Mouse (Mus musculus): Measurements from ENCODE around the gene Hk1.
A peak's percentile ranks its signal among the peaks of the same experiment; 100 is the strongest.

The Hk1 gene

GRCm38 (mm10) chr10:62313885-62314424 is 65.8 kb downstream of the Hk1 start:
- DNase-seq = no peak

GRCm38 (mm10) chr10:62313140-62313539 is 66.6 kb downstream of the Hk1 start:
- no peak for DNase-seq

- DNase-seq = no peak
Observed at GRCm38 (mm10) chr10:62311464-62311863, 68.2 kb downstream of the Hk1 start.

- DNase-seq = no peak
Observed at GRCm38 (mm10) chr10:62310259-62311039, 69.3 kb downstream of the Hk1 start.

- DNase-seq = no peak
Observed at GRCm38 (mm10) chr10:62309593-62309992, 70.1 kb downstream of the Hk1 start.

GRCm38 (mm10) chr10:62308896-62309491 is 70.7 kb downstream of the Hk1 start:
- DNase-seq = no peak

- no peak for DNase-seq
Observed at GRCm38 (mm10) chr10:62306483-62306882, 73.2 kb downstream of the Hk1 start.

GRCm38 (mm10) chr10:62305090-62305489 is 74.6 kb downstream of the Hk1 start:
- peak; percentile 33 for DNase-seq

GRCm38 (mm10) chr10:62300006-62300827 is 79.5 kb downstream of the Hk1 start:
- DNase-seq = peak; percentile 85

GRCm38 (mm10) chr10:62296086-62296872 is 83.4 kb downstream of the Hk1 start:
- DNase-seq = no peak

GRCm38 (mm10) chr10:62294112-62294511 is 85.6 kb downstream of the Hk1 start:
- DNase-seq = peak; percentile 58

GRCm38 (mm10) chr10:62287460-62288124 is 92.1 kb downstream of the Hk1 start:
- no peak for DNase-seq

GRCm38 (mm10) chr10:62283206-62283792 is 96.4 kb downstream of the Hk1 start:
- no peak for DNase-seq

GRCm38 (mm10) chr10:62282782-62283181 is 96.9 kb downstream of the Hk1 start:
- DNase-seq = no peak

- no peak for DNase-seq
Observed at GRCm38 (mm10) chr10:62279671-62280070, 100.0 kb downstream of the Hk1 start.

GRCm38 (mm10) chr10:62279066-62279465 is 100.6 kb downstream of the Hk1 start:
- no peak for DNase-seq

- DNase-seq = no peak
Observed at GRCm38 (mm10) chr10:62277499-62278293, 102.0 kb downstream of the Hk1 start.

- DNase-seq = peak; percentile 84
Observed at GRCm38 (mm10) chr10:62275235-62275634, 104.5 kb downstream of the Hk1 start.

GRCm38 (mm10) chr10:62269278-62269677 is 110.4 kb downstream of the Hk1 start:
- DNase-seq = no peak

GRCm38 (mm10) chr10:62264299-62264698 is 115.4 kb downstream of the Hk1 start:
- DNase-seq = no peak
